Mouse (Mus musculus): ENCODE results near the gene Zdhhc24.
"Not testable (repeated sequence)": the region's sequence is repeated elsewhere in the genome, so short reads cannot be mapped to it uniquely, and the experiment has no call there.

Gene Zdhhc24

GRCm38 (mm10) chr19:4878405-4879323 lies at the start of gene Zdhhc24:
Zdhhc24 (plus strand) TSS chr19:4878668.
- DNase-seq = peak; percentile 98

- no peak for DNase-seq
These were observed 49.3 kb upstream of the Zdhhc24 start for GRCm38 (mm10) chr19:4829156-4829555.

GRCm38 (mm10) chr19:4833977-4834376 lies 44.5 kb upstream of the Zdhhc24 start:
- no peak for DNase-seq

GRCm38 (mm10) chr19:4836096-4836495 lies 42.4 kb upstream of the Zdhhc24 start:
- no peak for DNase-seq

- no peak for DNase-seq
These were observed 41.4 kb upstream of the Zdhhc24 start for GRCm38 (mm10) chr19:4837049-4837448.

- DNase-seq = no peak
These were observed 39.8 kb upstream of the Zdhhc24 start for GRCm38 (mm10) chr19:4838526-4839140.

- DNase-seq = peak; percentile 94
These were observed 39.3 kb upstream of the Zdhhc24 start, which contains the start of the genes Ccs and Ccdc87 for GRCm38 (mm10) chr19:4839149-4839548. Ccs (minus strand) TSS chr19:4839332. Ccdc87 (plus strand) TSS chr19:4839366.

GRCm38 (mm10) chr19:4840848-4841247 lies 37.6 kb upstream of the Zdhhc24 start:
- DNase-seq = no peak

GRCm38 (mm10) chr19:4842611-4843010 lies 35.9 kb upstream of the Zdhhc24 start:
- DNase-seq = no peak

GRCm38 (mm10) chr19:4845846-4846245 lies 32.6 kb upstream of the Zdhhc24 start:
- DNase-seq = no peak

- peak; percentile 33 for DNase-seq
These were observed 31.0 kb upstream of the Zdhhc24 start for GRCm38 (mm10) chr19:4847490-4847889.

- DNase-seq = no peak
These were observed 28.7 kb upstream of the Zdhhc24 start for GRCm38 (mm10) chr19:4849800-4850199.

- DNase-seq = no peak
These were observed 28.2 kb upstream of the Zdhhc24 start for GRCm38 (mm10) chr19:4850281-4850680.

- DNase-seq = no peak
These were observed 23.7 kb upstream of the Zdhhc24 start, which contains the start of gene Ctsf for GRCm38 (mm10) chr19:4854552-4855469. Ctsf (plus strand) TSS chr19:4855130.

GRCm38 (mm10) chr19:4855470-4855820 lies 23.0 kb upstream of the Zdhhc24 start:
- DNase-seq = no peak

- DNase-seq = no peak
These were observed 22.5 kb upstream of the Zdhhc24 start for GRCm38 (mm10) chr19:4855951-4856350.

GRCm38 (mm10) chr19:4859081-4859480 lies 19.4 kb upstream of the Zdhhc24 start:
- no peak for DNase-seq

- no peak for DNase-seq
These were observed 15.4 kb upstream of the Zdhhc24 start for GRCm38 (mm10) chr19:4863048-4863447.

- DNase-seq = peak; percentile 9
These were observed 13.3 kb upstream of the Zdhhc24 start for GRCm38 (mm10) chr19:4865147-4865546.

GRCm38 (mm10) chr19:4874613-4875012 lies 3.9 kb upstream of the Zdhhc24 start:
- DNase-seq = not testable (repeated sequence)

- no peak for DNase-seq
These were observed 2.2 kb upstream of the Zdhhc24 start for GRCm38 (mm10) chr19:4876241-4876640.

- DNase-seq = no peak
These were observed 1.7 kb upstream of the Zdhhc24 start for GRCm38 (mm10) chr19:4876755-4877154.

GRCm38 (mm10) chr19:4877785-4878184 lies 683 bp upstream of the Zdhhc24 start, which contains the start of gene Actn3:
Actn3 (minus strand) TSS chr19:4877909.
- DNase-seq = no peak

Measured in thymus, postnatal 25 days (tissue).